Mouse (Mus musculus): ENCODE measurements at regions not wholly inside any gene's neighbourhood (a gene's known extent, or its start where the extent isn't known, plus 50 kb on each side); places are given as distances from the start of the nearest gene placed in this dataset.

- DNase-seq = no peak
Observed at GRCm38 (mm10) chr8:18310927-18311326, 667.1 kb downstream of the Defb40 start.

- no peak for DNase-seq
Observed at GRCm38 (mm10) chr8:18287536-18288237, 690.4 kb downstream of the Defb40 start.

- no peak for DNase-seq
Observed at GRCm38 (mm10) chr8:18279932-18280331, 698.1 kb downstream of the Defb40 start.

GRCm38 (mm10) chr8:18268301-18268700, 709.8 kb downstream of the Defb40 start:
- no peak for DNase-seq

GRCm38 (mm10) chr8:18258287-18258961, 719.6 kb downstream of the Defb40 start:
- DNase-seq = no peak

GRCm38 (mm10) chr8:18246299-18246698, 731.8 kb downstream of the Defb40 start:
- no peak for DNase-seq

- no peak for DNase-seq
Observed at GRCm38 (mm10) chr8:18217599-18217998, 760.5 kb downstream of the Defb40 start.

GRCm38 (mm10) chr8:18217192-18217591, 760.9 kb downstream of the Defb40 start:
- no peak for DNase-seq

- no peak for DNase-seq
Observed at GRCm38 (mm10) chr8:18216516-18216915, 761.5 kb downstream of the Defb40 start.

- DNase-seq = no peak
Observed at GRCm38 (mm10) chr8:18210067-18210466, 768.0 kb downstream of the Defb40 start.

- no peak for DNase-seq
Observed at GRCm38 (mm10) chr8:18208658-18209057, 769.4 kb downstream of the Defb40 start.

GRCm38 (mm10) chr8:18187486-18187885, 790.6 kb downstream of the Defb40 start:
- DNase-seq = no peak

GRCm38 (mm10) chr8:18175544-18176092, 802.4 kb downstream of the Defb40 start:
- DNase-seq = no peak

GRCm38 (mm10) chr8:18158619-18159018, 819.4 kb downstream of the Defb40 start:
- DNase-seq = no peak

- DNase-seq = no peak
Observed at GRCm38 (mm10) chr8:18115333-18116044, 862.6 kb downstream of the Defb40 start.

GRCm38 (mm10) chr8:18113262-18113661, 864.8 kb downstream of the Defb40 start:
- DNase-seq = no peak

- no peak for DNase-seq
Observed at GRCm38 (mm10) chr8:18109480-18109879, 868.6 kb downstream of the Defb40 start.

GRCm38 (mm10) chr8:18106827-18107226, 871.2 kb downstream of the Defb40 start:
- no peak for DNase-seq

GRCm38 (mm10) chr8:18065456-18065855, 912.6 kb downstream of the Defb40 start:
- no peak for DNase-seq

GRCm38 (mm10) chr8:18059526-18059925, 918.5 kb downstream of the Defb40 start:
- DNase-seq = no peak

GRCm38 (mm10) chr8:18021196-18021595, 956.9 kb downstream of the Defb40 start:
- DNase-seq = no peak

- no peak for DNase-seq
Observed at GRCm38 (mm10) chr8:18007567-18007966, 970.5 kb downstream of the Defb40 start.

- no peak for DNase-seq
Observed at GRCm38 (mm10) chr8:18005660-18006059, 972.4 kb downstream of the Defb40 start.

GRCm38 (mm10) chr8:18000750-18001149, 977.3 kb downstream of the Defb40 start:
- no peak for DNase-seq

Measured in thymus, postnatal 14 days (tissue).